Mouse (Mus musculus) forebrain, embryonic 14.5 days (tissue): ENCODE measurements around the gene Izumo3. TPM values are rescaled to one million over a fixed set of nuclear protein-coding genes. Genes with fewer than 3 reads are reported as not detected.
"Not testable (repeated sequence)": the region's sequence is repeated elsewhere in the genome, so short reads cannot be mapped to it uniquely, and the experiment has no call there.

ENCODE experiments used
- ATAC-seq: fragments of 200-750 bp; cut with Nextera tagmentation; 2 replicates; pipeline ENCODE4 v1.8.0; 2017; ENCODE audit warnings: mild to moderate bottlenecking, moderate library complexity
- DNase-seq: peaks from one replicate; pipeline ENCODE4 v3.0.0-alpha.2; 2015; ENCODE audit warnings: low spot score
- H3K27ac ChIP-seq: fragments of 300-500 bp; sonication (generic); 2 replicates; pipeline ENCODE4 v1.5.1; 2014; ENCODE audit warnings: low read depth, mild to moderate bottlenecking, control low read depth, low read length, moderate library complexity
- H3K27me3 ChIP-seq: fragments of 300-500 bp; sonication (generic); replicated peaks from 2 replicates; pipeline ENCODE4 v1.6.1; 2014; ENCODE audit warnings: low read length, control low read depth, mixed read lengths; ENCODE audit not compliant: control insufficient read depth, insufficient read depth
- H3K36me3 ChIP-seq: fragments of 300-500 bp; sonication (generic); 2 replicates; pipeline ENCODE4 v1.6.1; 2014; ENCODE audit warnings: low read length, control low read depth; ENCODE audit not compliant: control insufficient read depth, insufficient read depth
- H3K4me1 ChIP-seq: fragments of 300-500 bp; sonication (generic); 2 replicates; pipeline ENCODE4 v1.6.1; 2014; ENCODE audit warnings: antibody characterized with exemption, low read length, control low read depth; ENCODE audit not compliant: control insufficient read depth, insufficient read depth
- H3K4me2 ChIP-seq: fragments of 300-500 bp; sonication (generic); 2 replicates; pipeline ENCODE4 v1.6.1; 2014; ENCODE audit warnings: mild to moderate bottlenecking, control low read depth, low read length
- H3K4me3 ChIP-seq: fragments of 300-500 bp; sonication (generic); 2 replicates; pipeline ENCODE4 v1.5.1; 2014; ENCODE audit warnings: low read depth, low read length, control low read depth
- H3K9ac ChIP-seq: fragments of 300-500 bp; sonication (generic); 2 replicates; pipeline ENCODE4 v1.6.1; 2014; ENCODE audit warnings: mild to moderate bottlenecking, low read length, control low read depth, moderate library complexity
- H3K9me3 ChIP-seq: fragments of 300-500 bp; sonication (generic); replicated peaks from 2 replicates; pipeline ENCODE4 v1.6.1; 2016; ENCODE audit warnings: low read length, control low read depth, mixed read lengths; ENCODE audit not compliant: control insufficient read depth
- WGBS: fragments of 180-500 bp; shearing (Covaris S2); extraction: QIAGEN DNeasy Blood & Tissue Kit; methylation state at CpG from one replicate; pipeline ENCODE4 v1.1.7; 2014; 5-methylcytosine and 5-hydroxymethylcytosine counted together
- polyA plus RNA-seq: library from polyadenylated mRNA; unstranded; fragments of >200 nt; fragmentation: Nextera tagmentation; extraction: Ambion mirVana; gene quantifications from 2 replicates; pipeline ENCODE4 v1.2.1, GENCODE M21; 2014

Gene Izumo3
- not detected in 2 replicates for polyA plus RNA-seq

DNA sequence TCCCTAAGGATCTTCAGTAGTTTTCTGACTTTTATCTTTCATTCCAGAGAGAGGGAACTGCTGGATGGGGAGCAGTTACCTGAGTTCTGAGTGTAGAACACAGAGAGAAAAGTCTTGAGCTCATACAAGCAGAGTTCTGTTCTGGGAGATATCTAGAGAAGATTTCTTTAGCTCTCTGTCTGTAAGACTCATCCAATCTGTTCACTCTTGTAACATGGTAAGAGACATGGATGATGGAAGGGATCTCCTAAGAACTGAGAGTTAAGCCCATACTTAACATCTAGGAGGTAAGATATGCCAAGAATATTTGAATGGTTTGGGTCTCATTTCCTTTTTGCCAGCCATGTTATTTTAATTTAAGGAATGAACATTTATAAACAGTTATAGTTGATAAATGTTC, at the start of gene Izumo3:
TSS of gene Izumo3 (minus strand) at position 101 of the 400 bp plus-strand sequence.
- Histone ChIP-seq H3K4me1 (no peaks in the 10 kb centered on the region), H3K27ac (no peak within 1 kb of the TSS), H3K9me3 (no peaks in the 10 kb centered on the region), H3K4me2 (no peak within 1 kb of the TSS), H3K27me3 (no peaks in the 10 kb centered on the region), H3K9ac (no peak within 1 kb of the TSS), H3K4me3 (no peak within 1 kb of the TSS), H3K36me3 (no peaks in the 10 kb centered on the region)
- DNase-seq, result no peak
- no peak for ATAC-seq

DNA sequence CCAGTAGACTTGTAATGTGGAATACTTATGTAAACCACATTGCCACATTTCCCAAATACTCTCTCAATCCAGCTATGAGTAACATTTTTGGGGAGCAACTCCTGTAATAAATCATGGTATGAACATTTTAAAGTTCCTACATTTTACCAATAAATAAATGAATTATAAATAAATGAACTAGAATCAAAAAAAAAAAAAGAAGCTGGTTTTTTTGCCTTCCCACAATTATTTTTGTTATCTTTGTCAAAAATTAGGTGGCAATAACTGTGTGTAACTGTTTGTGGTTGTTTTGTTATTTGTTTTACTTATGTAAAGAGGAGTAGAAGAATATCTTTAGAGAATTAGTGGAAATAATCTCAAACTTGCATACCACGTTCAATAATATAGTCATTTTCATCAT, 44.6 kb upstream of the Izumo3 start, which contains the start of gene Gm12666:
TSS of gene Gm12666 (minus strand) at position 101 of the 400 bp plus-strand sequence.
- H3K4me3 ChIP-seq, H3K4me2 ChIP-seq, H3K27me3 ChIP-seq, ATAC-seq, H3K9me3 ChIP-seq, DNase-seq, H3K4me1 ChIP-seq, H3K9ac ChIP-seq, H3K36me3 ChIP-seq, H3K27ac ChIP-seq: not testable (repeated sequence)
- WGBS, result 84% methylated on average over 1 of the region's 1 CpGs

DNA sequence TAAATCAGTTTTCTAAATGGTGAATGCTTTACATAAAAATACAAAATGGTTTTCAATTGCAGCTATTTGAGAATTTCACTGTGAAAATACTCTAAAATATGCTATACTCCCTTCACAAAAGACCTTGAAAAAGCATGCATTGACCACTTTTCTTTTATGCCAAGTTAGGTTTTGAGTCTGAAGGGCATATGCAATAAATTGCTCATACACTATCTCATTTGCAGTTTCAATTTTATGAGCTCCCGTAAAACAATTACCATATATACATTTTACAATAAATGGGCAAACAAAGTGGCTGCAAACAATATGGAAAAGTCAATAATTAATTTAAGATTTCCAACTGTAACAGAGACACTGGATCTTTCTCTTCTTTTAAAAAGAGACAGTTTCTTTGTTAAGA, 5.6 kb upstream of the Izumo3 start:
- 85% methylated on average over 1 of the region's 1 CpGs for WGBS
- H3K27ac ChIP-seq, result no peak overlapping the region
- H3K4me3 ChIP-seq, result no peak overlapping the region
- no peaks in the 10 kb centered on the region for H3K36me3 ChIP-seq
- DNase-seq (no peak), ATAC-seq (no peak)
- no peak overlapping the region for H3K9ac ChIP-seq
- H3K27me3 ChIP-seq, result no peaks in the 10 kb centered on the region
- no peaks in the 10 kb centered on the region for H3K4me1 ChIP-seq
- H3K9me3 ChIP-seq, result no peaks in the 10 kb centered on the region
- no peak overlapping the region for H3K4me2 ChIP-seq

DNA sequence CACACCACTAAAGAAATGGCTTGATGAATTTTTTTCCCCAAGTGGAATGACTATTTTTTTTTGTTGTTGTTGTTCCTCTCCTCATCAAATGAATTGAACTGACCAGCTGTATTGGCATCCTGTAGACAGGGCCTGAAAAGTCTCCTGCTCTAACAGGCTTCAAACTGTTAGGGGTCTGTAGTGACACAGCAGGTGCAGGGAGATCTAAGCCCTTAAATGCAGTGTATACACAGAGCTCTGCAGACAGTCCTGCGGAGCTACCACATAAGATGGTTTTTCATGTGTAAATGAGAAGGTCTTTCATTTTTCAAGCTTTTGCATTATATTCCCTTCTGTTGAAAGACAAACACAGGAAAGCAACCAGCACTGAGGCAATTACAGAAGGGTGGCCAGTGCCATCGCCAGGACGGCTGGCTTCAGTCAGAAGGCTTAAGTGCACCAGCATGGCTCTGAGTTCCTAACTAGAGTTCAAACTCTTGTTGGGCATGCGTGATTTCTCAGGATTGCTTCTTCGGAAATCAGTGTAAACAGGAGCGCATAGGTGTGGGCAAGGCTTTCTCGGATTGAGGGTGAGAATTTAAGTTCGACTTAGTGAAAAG, 35.5 kb downstream of the Izumo3 start:
- no peak overlapping the region for H3K4me3 ChIP-seq
- H3K4me2 ChIP-seq, result 0 out of 2 replicates have a peak overlapping the region, but pooled peaks have one; percentile 12
- H3K4me1 ChIP-seq, result peaks cover 5% of the 10 kb centered on the region; the same call in 1 of the 2 replicates
- no peaks in the 10 kb centered on the region for H3K9me3 ChIP-seq
- ATAC-seq (peak; percentile 90), DNase-seq (peak; percentile 62)
- no peaks in the 10 kb centered on the region for H3K36me3 ChIP-seq
- no peak overlapping the region for H3K9ac ChIP-seq
- H3K27ac ChIP-seq, result no peak overlapping the region
- WGBS, result 11% methylated on average over 8 of the region's 8 CpGs
- H3K27me3 ChIP-seq, result no peaks in the 10 kb centered on the region

DNA sequence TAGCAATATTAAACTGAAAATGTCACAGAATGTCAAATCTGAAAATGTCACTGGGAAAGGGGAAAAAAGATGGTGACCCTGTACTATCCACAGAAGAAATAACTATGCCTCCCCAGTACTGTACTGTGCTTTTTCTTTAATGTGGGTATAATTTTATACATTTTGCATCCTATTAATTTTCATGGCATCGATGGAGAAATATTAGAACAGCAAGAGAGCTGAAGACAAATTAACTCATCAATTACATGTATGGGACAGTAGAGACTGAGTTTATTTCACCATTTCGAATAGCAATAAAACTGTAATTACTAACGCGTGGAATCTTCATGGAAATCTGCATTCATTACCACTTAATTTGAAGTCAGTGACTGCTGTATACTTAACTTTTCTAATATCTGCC, 49.6 kb downstream of the Izumo3 start:
- no peaks in the 10 kb centered on the region for H3K27me3 ChIP-seq
- DNase-seq, result no peak
- no peaks in the 10 kb centered on the region for H3K4me1 ChIP-seq
- no peak overlapping the region for H3K4me2 ChIP-seq
- no peak for ATAC-seq
- no peak overlapping the region for H3K4me3 ChIP-seq
- H3K36me3 ChIP-seq, result no peaks in the 10 kb centered on the region
- H3K9me3 ChIP-seq, result no peaks in the 10 kb centered on the region
- WGBS, result 86% methylated on average over 4 of the region's 4 CpGs
- no peak overlapping the region for H3K9ac ChIP-seq
- H3K27ac ChIP-seq, result no peak overlapping the region

DNA sequence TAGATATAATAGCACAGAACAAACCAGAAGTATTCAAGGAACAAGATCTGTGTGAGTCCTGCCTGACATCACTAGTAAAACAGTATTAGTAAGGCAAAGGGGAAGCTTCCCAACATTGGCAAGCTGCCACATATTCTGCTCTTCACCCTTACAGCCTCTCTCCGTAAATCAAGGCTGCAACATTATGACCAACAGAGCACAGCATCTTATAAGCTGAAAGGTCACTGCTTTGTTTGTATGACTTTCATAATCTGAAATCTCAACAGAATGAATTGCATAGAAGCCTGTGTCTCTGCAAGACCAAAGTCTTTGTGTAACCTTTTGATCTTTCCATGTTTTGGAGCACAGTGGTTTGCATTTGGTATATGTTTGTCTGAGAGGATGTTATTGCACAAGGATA, 51.1 kb downstream of the Izumo3 start:
- no peak overlapping the region for H3K27ac ChIP-seq
- no peak overlapping the region for H3K4me2 ChIP-seq
- 71% methylated on average over 1 of the region's 1 CpGs for WGBS
- no peak overlapping the region for H3K4me3 ChIP-seq
- H3K4me1 ChIP-seq, result no peaks in the 10 kb centered on the region
- H3K9me3 ChIP-seq, result no peaks in the 10 kb centered on the region
- no peak for DNase-seq
- H3K27me3 ChIP-seq, result no peaks in the 10 kb centered on the region
- no peak overlapping the region for H3K9ac ChIP-seq
- ATAC-seq, result no peak
- no peaks in the 10 kb centered on the region for H3K36me3 ChIP-seq

Other genes starting within 250 kb of the Izumo3 start
- not detected in 2 replicates for gene Gm12666, start 44.5 kb upstream of the Izumo3 start, polyA plus RNA-seq